Mouse (Mus musculus) forebrain, embryonic 12.5 days (tissue): ENCODE results near the gene Ndufv1. TPM values are rescaled to one million over a fixed set of nuclear protein-coding genes. Genes with fewer than 3 reads are reported as not detected.
"Not testable (repeated sequence)": the region's sequence is repeated elsewhere in the genome, so short reads cannot be mapped to it uniquely, and the experiment has no call there.

Experiments
- ATAC-seq: fragments of 200-750 bp; cut with Nextera tagmentation; 2 replicates; pipeline ENCODE4 v1.8.0; 2017; ENCODE audit warnings: moderate TSS enrichment; ENCODE audit not compliant: low FRiP score
- H3K27ac ChIP-seq: fragments of 300-500 bp; sonication (generic); 2 replicates; pipeline ENCODE4 v1.5.1; 2016; ENCODE audit warnings: mild to moderate bottlenecking
- H3K27me3 ChIP-seq: fragments of 300-500 bp; sonication (generic); 2 replicates; pipeline ENCODE4 v1.6.1; 2016; ENCODE audit warnings: mild to moderate bottlenecking
- H3K36me3 ChIP-seq: fragments of 300-500 bp; sonication (generic); replicated peaks from 2 replicates; pipeline ENCODE4 v1.6.1; 2016; ENCODE audit warnings: mild to moderate bottlenecking
- H3K4me1 ChIP-seq: fragments of 300-500 bp; sonication (generic); 2 replicates; pipeline ENCODE4 v1.6.1; 2016
- H3K4me2 ChIP-seq: fragments of 300-500 bp; sonication (generic); 2 replicates; pipeline ENCODE4 v1.6.1; 2016; ENCODE audit warnings: mild to moderate bottlenecking, moderate library complexity
- H3K4me3 ChIP-seq: fragments of 300-500 bp; sonication (generic); replicated peaks from 2 replicates; pipeline ENCODE4 v1.5.1; 2016; ENCODE audit warnings: mild to moderate bottlenecking
- H3K9ac ChIP-seq: fragments of 300-500 bp; sonication (generic); 2 replicates; pipeline ENCODE4 v1.6.1; 2016; ENCODE audit warnings: mild to moderate bottlenecking
- H3K9me3 ChIP-seq: fragments of 300-500 bp; sonication (generic); 2 replicates; pipeline ENCODE4 v1.6.1; 2016
- WGBS: fragments of 180-500 bp; shearing (Covaris S2); methylation state at CpG from one replicate; pipeline ENCODE4 v1.1.7; 2016; 5-methylcytosine and 5-hydroxymethylcytosine counted together
- polyA plus RNA-seq: library from polyadenylated mRNA; unstranded; fragments of >200 nt; fragmentation: Nextera tagmentation; extraction: Ambion mirVana; gene quantifications from 2 replicates; pipeline ENCODE4 v1.2.1, GENCODE M21; 2016

The Ndufv1 gene
- polyA plus RNA-seq, 1 experiment from 2014 or later, result 186 TPM

- not testable (repeated sequence) for H3K36me3 ChIP-seq, H3K27me3 ChIP-seq, H3K9me3 ChIP-seq
- 33% methylated on average over 8 of the region's 8 CpGs for WGBS
- Histone ChIP-seq H3K4me2 (peak overlapping the region; percentile 71), H3K9ac (peak overlapping the region; percentile 72), H3K27ac (0 out of 2 replicates have a peak overlapping the region, but pooled peaks have one; percentile 65), H3K4me1 (peaks cover 11% of the 10 kb centered on the region), H3K4me3 (peak overlapping the region; percentile 62)
- peak; percentile 73 for ATAC-seq
Observed at GRCm38 (mm10) chr19:4037154-4037787, 24.7 kb upstream of the Ndufv1 start.

DNA sequence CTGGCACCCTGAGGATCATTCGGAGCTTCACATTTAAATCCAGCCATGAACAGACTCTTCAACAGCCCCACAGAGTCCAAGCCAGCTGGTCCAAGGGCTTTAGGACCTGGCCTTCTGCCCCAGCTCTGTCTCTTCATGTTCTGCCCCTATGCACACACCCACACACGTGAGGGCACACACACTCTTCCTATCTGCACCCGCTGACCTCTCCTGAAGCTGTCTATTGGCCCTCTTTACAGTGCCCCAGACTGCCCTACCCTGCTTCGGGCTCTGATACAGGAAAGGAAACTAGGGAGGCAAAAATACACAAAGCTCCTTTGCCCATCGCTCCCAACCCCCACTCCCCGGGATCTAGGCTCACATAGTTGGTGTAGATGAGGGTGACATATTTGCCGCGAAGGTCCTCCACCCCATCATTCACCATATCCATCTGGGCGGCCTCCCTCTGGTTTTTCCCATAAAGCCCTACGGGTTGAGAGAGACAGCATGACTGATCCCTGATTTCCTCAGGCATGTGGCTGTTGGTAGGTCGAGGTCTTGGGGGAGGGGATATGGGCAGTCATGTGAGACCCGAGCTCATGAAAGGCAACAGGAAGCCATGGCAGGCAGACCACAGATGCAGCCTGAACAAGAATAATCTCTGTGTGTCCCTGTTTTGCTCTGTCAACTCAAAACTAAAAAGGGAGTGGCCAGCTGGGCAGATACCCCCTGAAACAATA, 23.9 kb upstream of the Ndufv1 start:
- Histone ChIP-seq H3K9me3 (no peaks in the 10 kb centered on the region), H3K36me3 (no peaks in the 10 kb centered on the region; the same call in 1 of the 2 replicates), H3K4me2 (no peak overlapping the region; the same call in 1 of the 2 replicates), H3K4me3 (no peak overlapping the region), H3K4me1 (peaks cover 11% of the 10 kb centered on the region), H3K9ac (no peak overlapping the region), H3K27ac (no peak overlapping the region), H3K27me3 (no peaks in the 10 kb centered on the region)
- 84% methylated on average over 12 of the region's 12 CpGs for WGBS
- no peak; the same call in 1 of the 2 replicates for ATAC-seq

GRCm38 (mm10) chr19:4033742-4034141, 21.1 kb upstream of the Ndufv1 start:
- ATAC-seq, result no peak
- Histone ChIP-seq H3K27me3 (no peaks in the 10 kb centered on the region), H3K9me3 (no peaks in the 10 kb centered on the region), H3K4me3 (no peak overlapping the region), H3K4me1 (peaks cover 11% of the 10 kb centered on the region), H3K36me3 (no peaks in the 10 kb centered on the region; the same call in 1 of the 2 replicates), H3K4me2 (no peak overlapping the region), H3K9ac (no peak overlapping the region), H3K27ac (no peak overlapping the region)
- 63% methylated on average over 5 of the region's 5 CpGs for WGBS

- Histone ChIP-seq H3K9ac (no peak overlapping the region), H3K9me3 (no peaks in the 10 kb centered on the region), H3K4me3 (no peak overlapping the region), H3K4me2 (no peak overlapping the region), H3K4me1 (peaks cover 10% of the 10 kb centered on the region), H3K36me3 (no peaks in the 10 kb centered on the region; the same call in 1 of the 2 replicates), H3K27me3 (no peaks in the 10 kb centered on the region), H3K27ac (no peak overlapping the region)
- WGBS, result 85% methylated on average over 3 of the region's 3 CpGs
- ATAC-seq, result no peak
Observed at GRCm38 (mm10) chr19:4033298-4033697, 20.7 kb upstream of the Ndufv1 start.

GRCm38 (mm10) chr19:4032668-4033067, 20.1 kb upstream of the Ndufv1 start:
- Histone ChIP-seq H3K4me1 (peaks cover 5% of the 10 kb centered on the region), H3K36me3 (no peaks in the 10 kb centered on the region; the same call in 1 of the 2 replicates), H3K4me3 (no peak overlapping the region), H3K27me3 (no peaks in the 10 kb centered on the region), H3K9me3 (no peaks in the 10 kb centered on the region), H3K4me2 (no peak overlapping the region), H3K27ac (no peak overlapping the region), H3K9ac (no peak overlapping the region)
- ATAC-seq, result no peak
- 55% methylated on average over 7 of the region's 7 CpGs for WGBS

- Histone ChIP-seq H3K27me3 (no peaks in the 10 kb centered on the region), H3K9ac (no peak overlapping the region), H3K36me3 (no peaks in the 10 kb centered on the region), H3K27ac (no peak overlapping the region), H3K4me1 (no peaks in the 10 kb centered on the region), H3K4me2 (no peak overlapping the region), H3K9me3 (0 out of 2 replicates have a peak, but pooled peaks cover 5% of the 10 kb centered on the region), H3K4me3 (no peak overlapping the region)
- no peak for ATAC-seq
Observed at GRCm38 (mm10) chr19:4027576-4027975, 15.0 kb upstream of the Ndufv1 start.

GRCm38 (mm10) chr19:4023185-4023584, 10.6 kb upstream of the Ndufv1 start:
- Histone ChIP-seq H3K27me3 (no peaks in the 10 kb centered on the region), H3K27ac (no peak overlapping the region), H3K36me3 (no peaks in the 10 kb centered on the region), H3K4me2 (no peak overlapping the region), H3K4me1 (peaks cover 3% of the 10 kb centered on the region; the same call in 1 of the 2 replicates), H3K4me3 (no peak overlapping the region), H3K9ac (no peak overlapping the region), H3K9me3 (0 out of 2 replicates have a peak, but pooled peaks cover 5% of the 10 kb centered on the region)
- no peak for ATAC-seq
- WGBS, result 81% methylated on average over 7 of the region's 7 CpGs

DNA sequence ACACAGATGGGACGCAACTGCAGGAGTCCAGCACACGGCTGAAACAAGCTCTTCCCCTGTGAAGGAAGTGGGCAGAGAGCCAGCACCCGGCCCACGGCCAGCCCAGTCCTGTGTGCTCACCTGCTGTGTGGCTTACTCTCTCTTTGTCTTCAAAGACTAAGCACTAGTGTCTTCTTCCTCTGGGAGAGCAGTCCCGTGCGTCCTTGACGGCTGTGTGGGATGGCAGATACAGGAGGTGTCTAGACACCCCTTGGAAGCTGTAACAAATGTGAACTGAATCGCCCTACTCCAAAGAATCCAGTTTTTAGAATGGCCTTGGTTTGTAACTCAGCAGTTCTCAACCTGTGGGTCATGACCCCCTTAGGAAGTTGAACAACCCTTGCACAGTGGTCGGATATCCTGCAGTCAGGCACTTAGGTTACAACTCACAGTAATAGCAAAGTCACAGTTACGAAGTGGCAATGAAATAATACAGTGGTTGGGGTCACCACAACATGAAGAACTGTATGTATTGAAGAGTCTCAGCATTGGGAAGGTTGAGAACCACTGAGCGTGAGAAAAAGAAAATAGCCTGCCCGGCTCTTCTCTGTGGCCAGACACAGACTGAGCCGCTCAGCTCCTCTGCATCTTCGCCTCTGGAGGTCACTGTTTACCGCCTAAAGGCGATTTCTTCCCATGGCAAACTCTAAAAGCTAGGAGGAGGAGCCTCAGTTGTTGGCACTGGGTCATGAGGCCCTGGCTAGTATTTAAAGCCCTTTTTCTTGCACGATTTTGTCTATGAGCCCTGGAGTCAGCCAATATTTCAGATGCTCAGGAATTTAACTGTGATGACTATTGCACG, 6.4 kb upstream of the Ndufv1 start:
- 0 out of 2 replicates have a peak, but pooled peaks have one; percentile 71 for ATAC-seq
- Histone ChIP-seq H3K4me2 (no peak overlapping the region), H3K27ac (no peak overlapping the region), H3K36me3 (no peaks in the 10 kb centered on the region), H3K9me3 (no peaks in the 10 kb centered on the region), H3K4me3 (no peak overlapping the region), H3K27me3 (peaks cover 5% of the 10 kb centered on the region; the same call in 1 of the 2 replicates), H3K9ac (no peak overlapping the region), H3K4me1 (peaks cover 3% of the 10 kb centered on the region; the same call in 1 of the 2 replicates)
- 37% methylated on average over 18 of the region's 18 CpGs for WGBS

GRCm38 (mm10) chr19:4017921-4018587, 5.4 kb upstream of the Ndufv1 start:
- H3K36me3 ChIP-seq, result no peaks in the 10 kb centered on the region
- H3K4me1 ChIP-seq, result peaks cover 3% of the 10 kb centered on the region; the same call in 1 of the 2 replicates
- H3K4me2 ChIP-seq, result no peak overlapping the region
- no peak overlapping the region for H3K27ac ChIP-seq
- no peak for ATAC-seq
- WGBS, result 69% methylated on average over 10 of the region's 10 CpGs
- no peak overlapping the region for H3K4me3 ChIP-seq
- peaks cover 5% of the 10 kb centered on the region; the same call in 1 of the 2 replicates for H3K27me3 ChIP-seq
- H3K9me3 ChIP-seq, result no peaks in the 10 kb centered on the region
- H3K9ac ChIP-seq, result no peak overlapping the region

DNA sequence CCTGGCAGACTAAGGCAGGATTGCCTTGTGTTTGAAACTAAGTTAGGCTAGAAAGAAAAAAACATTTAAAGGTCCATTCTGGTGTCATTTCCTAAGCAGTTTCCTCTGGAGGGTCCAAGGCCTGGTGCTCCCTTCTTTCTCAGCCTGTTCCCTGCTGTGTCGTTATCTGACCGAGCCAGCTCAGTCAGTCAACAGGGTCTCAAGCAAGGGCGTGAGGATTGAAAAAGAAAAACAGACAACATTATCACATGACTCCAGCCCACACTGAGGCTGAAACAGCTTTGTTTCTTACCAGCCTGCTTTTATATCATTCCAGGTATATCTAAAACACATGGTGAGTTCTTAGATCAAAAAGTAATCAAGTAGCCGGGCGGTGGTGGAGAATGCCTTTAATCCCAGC, 3.0 kb upstream of the Ndufv1 start:
- Histone ChIP-seq H3K9me3 (no peaks in the 10 kb centered on the region), H3K36me3 (no peaks in the 10 kb centered on the region), H3K4me2 (no peak overlapping the region), H3K27me3 (peaks cover 5% of the 10 kb centered on the region; the same call in 1 of the 2 replicates), H3K4me3 (no peak overlapping the region), H3K9ac (no peak overlapping the region), H3K4me1 (peaks cover 15% of the 10 kb centered on the region), H3K27ac (no peak overlapping the region)
- no peak for ATAC-seq
- WGBS, result 69% methylated on average over 5 of the region's 5 CpGs

DNA sequence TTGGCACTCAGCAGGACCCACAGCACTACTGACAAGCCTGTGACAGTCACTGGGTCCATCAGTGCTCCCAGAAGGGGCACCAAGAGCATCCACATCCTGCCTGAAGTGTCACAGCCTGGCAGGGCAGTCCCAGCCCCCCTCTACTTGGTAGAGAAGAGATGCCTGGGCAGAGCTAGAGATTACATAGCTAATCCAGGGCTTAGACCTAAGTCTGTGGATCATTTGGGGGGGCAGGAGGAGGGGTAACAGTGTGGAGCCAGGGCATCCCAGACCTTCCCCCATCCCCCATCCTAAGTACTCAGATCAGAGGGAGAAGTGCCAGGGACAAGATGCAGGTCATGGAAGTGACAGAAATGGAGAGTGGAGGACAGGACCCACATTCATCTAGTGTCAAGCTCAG, 2.2 kb upstream of the Ndufv1 start:
- Histone ChIP-seq H3K4me1 (peaks cover 15% of the 10 kb centered on the region), H3K9ac (no peak overlapping the region), H3K4me3 (no peak overlapping the region), H3K9me3 (no peaks in the 10 kb centered on the region), H3K27me3 (peaks cover 5% of the 10 kb centered on the region; the same call in 1 of the 2 replicates), H3K27ac (no peak overlapping the region), H3K36me3 (peaks cover 7% of the 10 kb centered on the region), H3K4me2 (no peak overlapping the region)
- ATAC-seq, result no peak
